Mouse (Mus musculus) liver, postnatal 0 days (tissue): ENCODE measurements at regions not wholly inside any gene's neighbourhood (a gene's known extent, or its start where the extent isn't known, plus 50 kb on each side); places are given as distances from the start of the nearest gene placed in this dataset.

Experiments used
- CTCF ChIP-seq: sonication (generic); IDR thresholded peaks from 2 replicates; pipeline ENCODE4 v1.5.1; 2016; ENCODE audit warnings: antibody characterized with exemption, low read depth
- EP300 ChIP-seq: IDR thresholded peaks from 2 replicates; pipeline ENCODE4 v1.6.1; 2016; ENCODE audit warnings: antibody characterized with exemption, low read depth, mild to moderate bottlenecking

DNA sequence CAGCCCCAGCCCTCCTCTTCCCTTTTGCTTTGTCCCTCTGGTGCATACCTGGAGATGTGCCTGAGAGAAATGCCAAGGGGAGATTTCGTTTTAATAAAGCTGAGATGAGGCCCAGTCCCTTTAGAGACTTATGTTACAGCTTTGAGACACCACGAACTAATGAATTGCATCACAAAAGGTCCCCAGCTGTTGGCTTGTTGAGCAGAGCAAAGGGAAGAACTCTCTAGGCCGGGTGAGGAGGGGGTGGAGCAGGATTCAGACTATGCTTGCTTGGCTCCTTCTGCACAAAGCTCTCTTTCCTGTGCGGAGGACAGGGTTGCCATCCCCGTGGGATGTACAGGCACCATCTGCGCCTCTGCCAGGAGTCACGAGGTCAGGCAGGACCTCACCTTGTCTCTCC, 345.3 kb upstream of the Castor2 start:
- no peak for TF ChIP-seq CTCF
- no peak for TF ChIP-seq EP300
